Comparison of ENCODE assay signal across 8 mouse cellular contexts in genomic region chr2:32779131-32779530, GRCm38 (mm10). TPM values are rescaled to one million over a fixed set of nuclear protein-coding genes. Genes with fewer than 3 reads are reported as not detected.
DNase-seq lines count a peak whose midpoint lies in the region; ATAC-seq lines count a peak whose summit lies in the region.

No protein-coding gene starts in this region.

- H3K27me3 ChIP-seq in midbrain, embryonic 10.5 days (ENCODE audit: low read depth, poor library complexity, severe bottlenecking) = peaks cover 16% of the 10 kb centered on the region
- peaks cover 10% of the 10 kb centered on the region; the same call in 1 of the 2 replicates for H3K27me3 ChIP-seq in midbrain, embryonic 13.5 days
- no peaks in the 10 kb centered on the region; the same call in 1 of the 2 replicates for H3K27me3 ChIP-seq in embryonic facial prominence, embryonic 11.5 days (ENCODE audit: control insufficient read depth, insufficient read depth, low read length)

- H3K4me3 ChIP-seq in midbrain, embryonic 10.5 days = no peak overlapping the region
- H3K4me3 ChIP-seq in midbrain, embryonic 13.5 days (replicated peaks) = no peak overlapping the region
- H3K4me3 ChIP-seq in embryonic facial prominence, embryonic 11.5 days (ENCODE audit: low read depth, low read length) = no peak overlapping the region

- H3K9ac ChIP-seq in midbrain, embryonic 13.5 days (replicated peaks) = no peak overlapping the region
- no peak overlapping the region for H3K9ac ChIP-seq in embryonic facial prominence, embryonic 11.5 days (replicated peaks; ENCODE audit: low read length)

- DNase-seq in midbrain, embryonic 10.5 days (ENCODE audit: low spot score) = peak; percentile 60
- DNase-seq in adrenal gland, postnatal 14 days = peak; percentile 80
- DNase-seq in embryonic facial prominence, embryonic 11.5 days (ENCODE audit: low spot score) = peak; percentile 65
- DNase-seq in kidney, adult 8-10 months = peak; percentile 41 to 62
- DNase-seq in lung, adult 18-20 months = peak; percentile 65 to 72
- peak; percentile 62 for DNase-seq in right cerebral cortex, postnatal 4 days

- no peak overlapping the region for H3K27ac ChIP-seq in midbrain, embryonic 10.5 days (replicated peaks)
- no peak overlapping the region for H3K27ac ChIP-seq in midbrain, embryonic 13.5 days
- H3K27ac ChIP-seq in embryonic facial prominence, embryonic 11.5 days (replicated peaks; ENCODE audit: low read depth, low read length) = no peak overlapping the region

- no peaks in the 10 kb centered on the region for H3K36me3 ChIP-seq in midbrain, embryonic 10.5 days
- H3K36me3 ChIP-seq in midbrain, embryonic 13.5 days = no peaks in the 10 kb centered on the region
- H3K36me3 ChIP-seq in embryonic facial prominence, embryonic 11.5 days (replicated peaks; ENCODE audit: control insufficient read depth, insufficient read depth, low read depth, low read length) = no peaks in the 10 kb centered on the region

- H3K4me1 ChIP-seq in midbrain, embryonic 10.5 days = peaks cover 22% of the 10 kb centered on the region
- peaks cover 18% of the 10 kb centered on the region for H3K4me1 ChIP-seq in midbrain, embryonic 13.5 days (replicated peaks)
- no peaks in the 10 kb centered on the region; the same call in 1 of the 2 replicates for H3K4me1 ChIP-seq in embryonic facial prominence, embryonic 11.5 days (ENCODE audit: control insufficient read depth, insufficient read depth, low read length)

- WGBS in midbrain, embryonic 10.5 days = 17% methylated on average over 8 of the region's 8 CpGs
- WGBS in midbrain, embryonic 13.5 days = 13% methylated on average over 8 of the region's 8 CpGs
- 14% methylated on average over 8 of the region's 8 CpGs for WGBS in embryonic facial prominence, embryonic 11.5 days

- no peak for ATAC-seq in midbrain, embryonic 13.5 days
- ATAC-seq in embryonic facial prominence, embryonic 11.5 days (replicated peaks; ENCODE audit: insufficient number of reproducible peaks, low FRiP score, low TSS enrichment, low read depth) = no peak
- no peak for ATAC-seq in erythroid progenitor cell, adult 5-6 weeks (replicated peaks; ENCODE audit: low FRiP score, poor library complexity, severe bottlenecking)

- no peak overlapping the region for H3K4me2 ChIP-seq in midbrain, embryonic 13.5 days (replicated peaks)
- H3K4me2 ChIP-seq in embryonic facial prominence, embryonic 11.5 days (ENCODE audit: low read depth, low read length) = no peak overlapping the region

- no peaks in the 10 kb centered on the region for H3K9me3 ChIP-seq in midbrain, embryonic 10.5 days (replicated peaks)
- no peaks in the 10 kb centered on the region for H3K9me3 ChIP-seq in midbrain, embryonic 13.5 days
- no peaks in the 10 kb centered on the region for H3K9me3 ChIP-seq in embryonic facial prominence, embryonic 11.5 days (replicated peaks; ENCODE audit: control insufficient read depth, low read length)

RNA-seq across cellular contexts. Expression of gene Ptrh1, which starts 3.5 kb away (rescaled TPM):
- polyA plus RNA-seq in midbrain, embryonic 10.5 days (2016; fragmentation: Nextera tagmentation; extraction: Ambion mirVana) = 5.2 TPM in 2 replicates
- 4.1 and 4.2 TPM in 2 replicates for polyA plus RNA-seq in midbrain, embryonic 13.5 days (2015; fragmentation: Nextera tagmentation; extraction: Ambion mirVana)
- 5.1 and 5.9 TPM in 2 replicates for total RNA-seq in adrenal gland, postnatal 14 days (2021)
- polyA plus RNA-seq in embryonic facial prominence, embryonic 11.5 days (2014; fragmentation: Nextera tagmentation; extraction: Ambion mirVana) = 3.8 and 5.7 TPM in 2 replicates
- total RNA-seq in erythroid progenitor cell, adult 5-6 weeks (2015; ENCODE audit: low replicate concordance) = 2.2 TPM in 1 of 2 replicates, not detected in the other
- 11.3 TPM in 1 of 2 replicates, not detected in the other for total RNA-seq in erythroid progenitor cell, adult 5-6 weeks (2017; ENCODE audit: low replicate concordance)

RNA-seq across cellular contexts. Expression of gene Ttc16, which starts 3.7 kb away (rescaled TPM):
- 0.31 TPM in 2 replicates for polyA plus RNA-seq in midbrain, embryonic 10.5 days (2016; fragmentation: Nextera tagmentation; extraction: Ambion mirVana)
- 0.35 and 0.52 TPM in 2 replicates for polyA plus RNA-seq in midbrain, embryonic 13.5 days (2015; fragmentation: Nextera tagmentation; extraction: Ambion mirVana)
- total RNA-seq in adrenal gland, postnatal 14 days (2021) = 0.26 TPM in 1 of 2 replicates, not detected in the other
- 0.24 TPM in 1 of 2 replicates, not detected in the other for polyA plus RNA-seq in embryonic facial prominence, embryonic 11.5 days (2014; fragmentation: Nextera tagmentation; extraction: Ambion mirVana)
- 1.3 TPM in 1 of 2 replicates, not detected in the other for total RNA-seq in erythroid progenitor cell, adult 5-6 weeks (2015; ENCODE audit: low replicate concordance)
- not detected in 2 replicates for total RNA-seq in erythroid progenitor cell, adult 5-6 weeks (2017; ENCODE audit: low replicate concordance)

RNA-seq across cellular contexts. Expression of gene Cfap157, which starts 5.1 kb away (rescaled TPM):
- polyA plus RNA-seq in midbrain, embryonic 10.5 days (2016; fragmentation: Nextera tagmentation; extraction: Ambion mirVana) = 0.90 and 1.2 TPM in 2 replicates
- polyA plus RNA-seq in midbrain, embryonic 13.5 days (2015; fragmentation: Nextera tagmentation; extraction: Ambion mirVana) = 0.46 and 2.0 TPM in 2 replicates
- total RNA-seq in adrenal gland, postnatal 14 days (2021) = not detected in 2 replicates
- 0.21 TPM in 1 of 2 replicates, not detected in the other for polyA plus RNA-seq in embryonic facial prominence, embryonic 11.5 days (2014; fragmentation: Nextera tagmentation; extraction: Ambion mirVana)
- not detected in 2 replicates for total RNA-seq in erythroid progenitor cell, adult 5-6 weeks (2015; ENCODE audit: low replicate concordance)
- not detected in 2 replicates for total RNA-seq in erythroid progenitor cell, adult 5-6 weeks (2017; ENCODE audit: low replicate concordance)

RNA-seq across cellular contexts. Expression of gene Tor2a, which starts 22.1 kb away (rescaled TPM):
- polyA plus RNA-seq in midbrain, embryonic 10.5 days (2016; fragmentation: Nextera tagmentation; extraction: Ambion mirVana) = 59.2 and 59.8 TPM in 2 replicates
- 48.0 and 52.6 TPM in 2 replicates for polyA plus RNA-seq in midbrain, embryonic 13.5 days (2015; fragmentation: Nextera tagmentation; extraction: Ambion mirVana)
- 25.3 and 26.8 TPM in 2 replicates for total RNA-seq in adrenal gland, postnatal 14 days (2021)
- polyA plus RNA-seq in embryonic facial prominence, embryonic 11.5 days (2014; fragmentation: Nextera tagmentation; extraction: Ambion mirVana) = 47.8 and 54.3 TPM in 2 replicates
- 2.9 and 4.2 TPM in 2 replicates for total RNA-seq in erythroid progenitor cell, adult 5-6 weeks (2015; ENCODE audit: low replicate concordance)
- total RNA-seq in erythroid progenitor cell, adult 5-6 weeks (2017; ENCODE audit: low replicate concordance) = 0.91 and 4.5 TPM in 2 replicates

RNA-seq across cellular contexts. Expression of gene 6330409D20Rik, which starts 38.3 kb away (rescaled TPM):
- 0.94 and 2.1 TPM in 2 replicates for polyA plus RNA-seq in midbrain, embryonic 10.5 days (2016; fragmentation: Nextera tagmentation; extraction: Ambion mirVana)
- polyA plus RNA-seq in midbrain, embryonic 13.5 days (2015; fragmentation: Nextera tagmentation; extraction: Ambion mirVana) = 3.9 TPM in 2 replicates
- not detected in 2 replicates for total RNA-seq in adrenal gland, postnatal 14 days (2021)
- polyA plus RNA-seq in embryonic facial prominence, embryonic 11.5 days (2014; fragmentation: Nextera tagmentation; extraction: Ambion mirVana) = 0.31 and 0.75 TPM in 2 replicates
- total RNA-seq in erythroid progenitor cell, adult 5-6 weeks (2015; ENCODE audit: low replicate concordance) = not detected in 2 replicates
- not detected in 2 replicates for total RNA-seq in erythroid progenitor cell, adult 5-6 weeks (2017; ENCODE audit: low replicate concordance)
